Mouse (Mus musculus) neural tube, embryonic 14.5 days (tissue): Measurements from ENCODE around the gene Gstp3. TPM values are rescaled to one million over a fixed set of nuclear protein-coding genes. Genes with fewer than 3 reads are reported as not detected.
"Not testable (repeated sequence)": the region's sequence is repeated elsewhere in the genome, so short reads cannot be mapped to it uniquely, and the experiment has no call there.

Source experiments
- ATAC-seq: fragments of 200-750 bp; cut with Nextera tagmentation; 2 replicates; pipeline ENCODE4 v1.8.0; 2017; ENCODE audit warnings: low read depth, mild to moderate bottlenecking, moderate TSS enrichment, moderate library complexity
- H3K27ac ChIP-seq: fragments of 300-500 bp; sonication (generic); 2 replicates; pipeline ENCODE4 v1.5.1; 2014; ENCODE audit warnings: low read depth, mild to moderate bottlenecking, control low read depth, low read length, moderate library complexity, mixed read lengths
- H3K27me3 ChIP-seq: fragments of 300-500 bp; sonication (generic); 2 replicates; pipeline ENCODE4 v1.6.1; 2014; ENCODE audit warnings: low read length; ENCODE audit not compliant: control insufficient read depth, insufficient read depth
- H3K36me3 ChIP-seq: fragments of 300-500 bp; sonication (generic); 2 replicates; pipeline ENCODE4 v1.6.1; 2014; ENCODE audit warnings: low read length, mixed read lengths; ENCODE audit not compliant: control insufficient read depth, insufficient read depth
- H3K4me1 ChIP-seq: fragments of 300-500 bp; sonication (generic); 2 replicates; pipeline ENCODE4 v1.6.1; 2014; ENCODE audit warnings: low read length; ENCODE audit not compliant: control insufficient read depth, insufficient read depth
- H3K4me2 ChIP-seq: fragments of 300-500 bp; sonication (generic); 2 replicates; pipeline ENCODE4 v1.6.1; 2014; ENCODE audit warnings: mild to moderate bottlenecking, low read depth, low read length, control low read depth
- H3K4me3 ChIP-seq: fragments of 300-500 bp; sonication (generic); 2 replicates; pipeline ENCODE4 v1.5.1; 2014; ENCODE audit warnings: low read depth, low read length, control low read depth, mixed read lengths
- H3K9ac ChIP-seq: fragments of 300-500 bp; sonication (generic); replicated peaks from 2 replicates; pipeline ENCODE4 v1.6.1; 2014; ENCODE audit warnings: low read depth, mild to moderate bottlenecking, control low read depth, low read length, mixed read lengths
- H3K9me3 ChIP-seq: fragments of 300-500 bp; sonication (generic); 2 replicates; pipeline ENCODE4 v1.6.1; 2016; ENCODE audit warnings: low read length; ENCODE audit not compliant: control insufficient read depth
- WGBS: fragments of 180-500 bp; shearing (Covaris S2); extraction: QIAGEN DNeasy Blood & Tissue Kit; methylation state at CpG from one replicate; pipeline ENCODE4 v1.1.7; 2014; 5-methylcytosine and 5-hydroxymethylcytosine counted together
- polyA plus RNA-seq: library from polyadenylated mRNA; unstranded; fragments of >200 nt; fragmentation: Nextera tagmentation; extraction: Ambion mirVana; gene quantifications from 2 replicates; pipeline ENCODE4 v1.2.1, GENCODE M21; 2014

Gstp3 gene
- polyA plus RNA-seq, 1 experiment from 2014 or later, result not detected

DNA sequence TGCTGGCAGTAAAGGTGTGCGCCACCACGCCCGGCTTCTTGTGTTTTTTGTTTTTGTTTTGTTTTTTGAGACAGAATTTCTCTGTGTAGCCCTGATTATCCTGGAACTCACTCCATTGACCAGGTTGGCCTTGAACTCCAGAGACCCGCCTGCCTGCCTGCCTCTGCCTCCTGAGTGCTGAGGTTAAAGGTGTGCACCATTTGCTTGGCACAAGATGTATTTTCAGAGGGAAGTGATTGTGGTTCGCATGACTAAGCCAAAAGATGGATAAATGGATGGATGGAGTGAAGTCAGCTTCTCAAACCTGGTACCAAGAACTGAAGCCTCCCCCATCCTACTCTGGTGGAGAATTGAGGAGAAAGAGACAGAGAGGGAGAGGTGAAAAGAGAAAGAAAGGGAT, 4.8 kb downstream of the Gstp3 start:
- ATAC-seq, result no peak
- WGBS, result 92% methylated on average over 5 of the region's 5 CpGs
- H3K9me3 ChIP-seq, result no peaks in the 10 kb centered on the region

DNA sequence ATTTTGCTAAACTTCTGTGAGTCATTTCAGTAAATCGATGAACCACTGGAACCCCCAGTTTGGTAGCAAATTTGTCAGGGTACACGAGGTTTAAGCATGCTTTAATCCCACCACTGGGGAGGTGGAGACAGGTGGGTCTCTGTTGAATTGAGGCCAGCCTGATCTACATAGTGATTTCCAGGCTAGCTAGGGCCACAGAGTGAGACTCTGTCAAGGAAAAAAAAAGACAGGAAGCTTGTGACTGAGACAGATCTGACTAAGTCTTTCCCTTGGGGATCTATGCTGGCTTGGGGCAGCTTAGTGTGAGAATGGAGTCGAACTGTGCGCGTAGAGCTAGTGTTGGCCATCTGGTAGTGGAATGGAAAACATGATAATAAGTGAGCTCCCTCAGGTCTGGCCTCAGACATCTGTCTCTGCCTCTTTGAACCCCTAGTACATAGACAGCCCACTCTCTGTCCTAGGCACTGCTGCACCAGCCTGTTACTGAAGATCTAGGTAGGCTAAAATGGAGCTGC, 6.8 kb downstream of the Gstp3 start:
- Histone ChIP-seq H3K27ac (no peak overlapping the region), H3K4me2 (no peak overlapping the region), H3K4me1 (no peaks in the 10 kb centered on the region), H3K9me3 (no peaks in the 10 kb centered on the region), H3K4me3 (no peak overlapping the region), H3K9ac (no peak overlapping the region), H3K36me3 (no peaks in the 10 kb centered on the region), H3K27me3 (no peaks in the 10 kb centered on the region)
- ATAC-seq, result no peak
- WGBS, result 79% methylated on average over 5 of the region's 5 CpGs

More for the DNA sequence above, 4.8 kb downstream of the Gstp3 start:
- Histone ChIP-seq H3K27me3 (no peaks in the 10 kb centered on the region), H3K4me3 (no peak overlapping the region), H3K4me2 (no peak overlapping the region), H3K4me1 (no peaks in the 10 kb centered on the region), H3K36me3 (no peaks in the 10 kb centered on the region), H3K9ac (no peak overlapping the region), H3K27ac (no peak overlapping the region)

DNA sequence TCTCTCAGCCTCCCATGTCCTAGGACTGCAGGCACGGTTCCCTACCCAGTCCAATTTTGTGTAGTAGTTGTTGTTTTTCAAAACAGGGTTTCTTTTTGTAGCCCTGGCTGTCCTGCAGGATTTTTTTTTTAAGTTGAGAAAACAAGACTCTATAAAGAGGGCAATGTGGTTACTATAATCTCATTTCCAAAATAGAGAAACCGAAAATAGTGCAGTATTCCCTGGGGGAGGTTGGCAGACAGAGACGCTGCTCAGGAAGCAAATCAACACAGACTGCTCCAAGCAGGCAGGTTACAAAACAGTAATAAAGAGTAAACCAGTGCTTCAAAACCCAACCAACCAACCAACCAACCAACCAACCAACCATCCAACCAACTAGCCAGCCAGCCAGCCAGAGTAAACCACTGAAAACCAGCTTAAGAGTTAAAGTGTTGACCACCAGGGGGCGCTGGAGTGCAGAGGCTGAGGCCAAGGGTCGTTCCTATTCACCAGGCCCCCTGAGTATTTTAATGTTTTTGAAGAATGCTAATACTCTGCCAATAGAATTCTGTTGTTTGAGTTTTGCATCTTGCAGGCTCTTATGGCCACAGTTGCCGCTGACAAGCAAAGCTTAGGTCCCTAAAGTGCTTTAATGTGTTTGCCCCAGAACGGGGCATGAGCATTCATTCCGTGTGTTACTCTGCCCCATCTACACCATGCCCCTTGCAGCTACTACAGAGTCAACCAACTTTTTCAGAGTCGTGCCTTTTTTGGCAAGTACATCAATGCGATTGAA, 7.4 kb downstream of the Gstp3 start:
- no peaks in the 10 kb centered on the region for H3K27me3 ChIP-seq
- no peaks in the 10 kb centered on the region for H3K9me3 ChIP-seq
- no peak overlapping the region for H3K4me2 ChIP-seq
- no peaks in the 10 kb centered on the region for H3K36me3 ChIP-seq
- ATAC-seq, result no peak
- no peak overlapping the region for H3K9ac ChIP-seq
- no peak overlapping the region for H3K27ac ChIP-seq
- WGBS, result 54% methylated on average over 10 of the region's 10 CpGs
- H3K4me1 ChIP-seq, result no peaks in the 10 kb centered on the region
- no peak overlapping the region for H3K4me3 ChIP-seq

DNA sequence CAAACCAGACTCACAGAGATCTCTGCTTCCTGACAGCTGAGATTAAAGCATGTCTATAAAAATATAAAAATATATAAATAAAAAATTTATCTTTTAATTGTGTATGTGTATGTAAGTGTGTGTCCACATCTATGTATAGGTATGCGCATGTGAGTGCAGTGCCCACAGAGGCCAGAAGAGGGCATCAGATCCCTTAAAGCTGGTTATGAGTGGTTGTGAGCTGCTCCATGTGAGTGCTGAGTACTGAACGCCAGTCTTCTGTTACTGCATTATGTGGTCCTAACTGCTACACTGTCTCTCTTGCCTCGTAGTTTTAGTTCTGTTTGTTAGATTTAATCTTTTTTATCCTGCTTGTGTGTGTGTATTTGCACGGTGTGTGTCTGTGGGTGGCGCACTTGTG, 8.4 kb downstream of the Gstp3 start:
- ATAC-seq, result no peak
- no peaks in the 10 kb centered on the region for H3K27me3 ChIP-seq
- no peak overlapping the region for H3K27ac ChIP-seq
- H3K36me3 ChIP-seq, result no peaks in the 10 kb centered on the region
- no peak overlapping the region for H3K4me2 ChIP-seq
- no peaks in the 10 kb centered on the region for H3K9me3 ChIP-seq
- no peaks in the 10 kb centered on the region for H3K4me1 ChIP-seq
- H3K4me3 ChIP-seq, result no peak overlapping the region
- H3K9ac ChIP-seq, result no peak overlapping the region
- WGBS, result 96% methylated on average over 5 of the region's 5 CpGs

DNA sequence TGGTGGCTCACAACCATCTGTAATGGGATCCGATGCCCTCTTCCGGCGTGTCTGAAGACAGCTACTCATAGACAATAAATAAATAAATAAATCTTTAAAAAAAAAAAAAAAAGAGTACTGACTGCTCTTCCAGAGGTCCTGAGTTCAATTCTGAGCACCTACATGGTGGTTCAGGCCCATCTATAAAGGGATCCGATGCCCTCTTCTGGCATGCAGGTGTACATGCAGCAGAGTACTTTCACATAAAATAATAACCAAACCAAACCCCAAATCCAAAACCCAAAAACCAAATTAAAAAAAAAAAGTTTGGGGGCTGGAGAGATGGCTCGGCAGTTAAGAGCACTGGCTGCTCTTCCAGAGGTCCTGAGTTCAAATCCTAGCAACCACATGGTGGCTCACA, 10.3 kb downstream of the Gstp3 start:
- H3K36me3 ChIP-seq, H3K9ac ChIP-seq, H3K27ac ChIP-seq, H3K4me1 ChIP-seq, ATAC-seq, H3K4me2 ChIP-seq, H3K4me3 ChIP-seq, H3K9me3 ChIP-seq, H3K27me3 ChIP-seq: not testable (repeated sequence)
- 78% methylated on average over 5 of the region's 5 CpGs for WGBS

DNA sequence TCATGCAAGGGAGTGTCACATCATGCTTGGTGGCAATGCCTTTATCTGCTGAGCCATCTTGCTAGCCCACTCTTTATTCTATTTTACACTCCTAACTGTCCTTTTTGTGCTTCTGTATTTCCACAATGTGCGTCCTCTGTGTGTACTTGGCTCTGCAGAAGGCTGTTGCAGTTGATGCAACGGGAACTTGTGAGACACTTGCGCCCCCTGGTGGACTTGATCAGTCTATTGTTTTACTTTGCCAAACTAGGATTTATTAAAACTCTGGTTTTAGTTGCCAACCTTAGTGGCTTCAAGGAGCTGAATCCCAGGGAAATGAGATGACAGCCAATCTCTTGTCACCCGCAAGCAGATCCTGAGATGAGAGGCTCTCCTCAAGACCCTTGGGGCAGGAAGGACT, 11.5 kb downstream of the Gstp3 start:
- Histone ChIP-seq H3K36me3 (no peaks in the 10 kb centered on the region), H3K4me2 (no peak overlapping the region), H3K9ac (no peak overlapping the region), H3K4me1 (no peaks in the 10 kb centered on the region), H3K4me3 (no peak overlapping the region), H3K27me3 (no peaks in the 10 kb centered on the region), H3K27ac (no peak overlapping the region), H3K9me3 (no peaks in the 10 kb centered on the region)
- 16% methylated on average over 4 of the region's 4 CpGs for WGBS
- no peak for ATAC-seq

DNA sequence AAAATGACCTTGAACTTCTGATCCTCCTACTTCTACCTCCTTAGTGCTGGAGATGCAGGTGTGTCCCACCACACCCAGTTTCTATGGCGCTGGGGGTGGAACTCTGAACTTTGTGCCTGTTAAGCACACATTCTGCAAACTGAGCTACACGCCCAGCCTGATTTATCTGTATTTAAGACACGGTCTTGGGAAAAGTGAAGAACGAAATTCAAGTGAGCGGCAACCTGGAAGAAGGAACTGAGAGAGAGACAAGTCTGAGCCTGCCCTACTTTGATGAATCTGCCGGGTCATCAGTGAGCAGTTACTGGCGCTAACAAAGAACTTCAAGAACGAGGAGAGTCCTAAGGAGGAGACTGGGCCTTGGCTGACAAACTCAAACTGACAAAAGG, 12.5 kb downstream of the Gstp3 start:
- H3K4me3 ChIP-seq, result no peak overlapping the region
- H3K4me1 ChIP-seq, result no peaks in the 10 kb centered on the region
- H3K4me2 ChIP-seq, result no peak overlapping the region
- WGBS, result 84% methylated on average over 8 of the region's 8 CpGs
- H3K36me3 ChIP-seq, result no peaks in the 10 kb centered on the region
- ATAC-seq, result no peak
- no peak overlapping the region for H3K9ac ChIP-seq
- no peaks in the 10 kb centered on the region for H3K27me3 ChIP-seq
- H3K27ac ChIP-seq, result no peak overlapping the region
- no peaks in the 10 kb centered on the region for H3K9me3 ChIP-seq

DNA sequence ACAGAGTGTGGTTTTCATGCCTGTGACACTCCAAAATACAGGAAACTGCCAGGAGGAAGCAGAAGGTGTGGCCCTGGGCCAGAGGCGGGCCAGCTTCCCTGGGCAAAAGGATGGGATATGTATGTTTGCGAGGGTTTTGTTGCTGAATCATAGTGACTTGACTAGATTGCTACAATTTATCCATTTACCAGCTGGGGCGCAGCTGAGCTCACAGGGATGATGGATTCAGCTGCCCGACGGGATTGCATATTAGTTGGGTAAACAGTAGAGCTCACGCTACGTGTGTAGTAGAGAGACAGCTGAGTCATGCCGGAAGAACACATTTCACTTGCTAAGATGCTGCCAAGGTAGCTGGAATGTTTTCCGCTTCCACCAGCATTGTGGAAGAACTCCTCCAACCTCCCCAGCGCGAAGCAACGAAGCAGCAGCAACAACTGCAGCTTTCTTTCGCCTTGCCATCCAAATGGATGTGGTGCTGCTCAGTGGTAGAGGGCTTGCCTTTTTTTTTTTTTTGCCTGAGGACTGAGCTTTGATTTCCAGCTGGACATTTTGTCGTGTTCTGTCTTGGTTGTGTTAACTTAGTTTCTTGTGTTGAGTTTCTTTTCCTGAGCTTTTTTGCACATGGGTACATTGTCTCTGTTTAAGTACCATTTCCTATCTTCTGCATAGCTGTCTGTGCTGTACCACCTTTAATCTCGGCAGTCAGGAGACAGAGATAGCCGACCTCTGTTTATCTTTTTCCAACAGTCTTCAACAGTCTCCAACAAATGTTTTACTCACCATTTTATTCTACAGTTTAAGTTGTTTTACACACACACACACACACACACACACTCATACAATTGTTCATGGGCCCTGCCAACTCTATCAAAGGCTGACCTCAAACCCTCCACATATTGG, 13.2 kb downstream of the Gstp3 start, which contains the start of gene Gstp2:
Gstp2 (minus strand) TSS at position 58 of the 900 bp plus-strand sequence.
- Histone ChIP-seq H3K4me2 (no peak within 1 kb of the TSS), H3K4me3 (no peak within 1 kb of the TSS), H3K27me3 (no peaks in the 10 kb centered on the region), H3K27ac (no peak within 1 kb of the TSS), H3K9me3 (no peaks in the 10 kb centered on the region), H3K4me1 (no peaks in the 10 kb centered on the region), H3K9ac (no peak within 1 kb of the TSS), H3K36me3 (no peaks in the 10 kb centered on the region)
- ATAC-seq, result no peak
- WGBS, result 53% methylated on average over 16 of the region's 16 CpGs

DNA sequence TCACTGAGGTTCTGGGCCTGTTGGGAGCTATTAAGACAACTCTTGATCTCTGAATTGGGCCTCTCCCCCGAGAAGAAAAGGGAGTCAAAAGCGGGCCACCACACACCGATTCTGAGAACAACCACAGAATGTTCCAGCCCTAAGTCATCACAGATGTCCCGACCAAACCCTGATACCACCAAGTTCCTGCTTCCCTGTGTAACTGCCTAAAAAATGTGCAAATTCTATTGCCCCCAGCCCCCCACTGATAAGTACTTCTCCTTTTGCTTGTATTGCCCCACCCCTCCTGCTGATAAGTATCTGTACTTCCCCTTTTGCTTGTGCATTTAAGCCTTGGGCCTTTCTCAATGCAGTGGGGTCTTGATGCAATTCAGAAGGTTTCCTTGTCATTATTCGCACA, 15.3 kb downstream of the Gstp3 start:
- not testable (repeated sequence) for H3K9me3 ChIP-seq, H3K4me2 ChIP-seq, H3K27ac ChIP-seq, H3K36me3 ChIP-seq, H3K4me1 ChIP-seq, H3K4me3 ChIP-seq, H3K27me3 ChIP-seq, H3K9ac ChIP-seq, ATAC-seq
- 89% methylated on average over 5 of the region's 5 CpGs for WGBS
